Mouse (Mus musculus): ENCODE measurements around the gene Gdf2.

- TF ChIP-seq CTCF (IDR thresholded peaks at IDR 0.05; ENCODE audit: control insufficient read depth, insufficient read depth, low read length) = no peak
- no peak for TF ChIP-seq POLR2A (IDR thresholded peaks at IDR 0.05; ENCODE audit: borderline replicate concordance, control insufficient read depth, low read depth, low read length)
Measured at GRCm38 (mm10) chr14:33978604-33979059, 37.8 kb downstream of the Gdf2 start, which contains the start of gene Zfp488.
